Mouse (Mus musculus) liver, postnatal 0 days (tissue): ENCODE results near the gene Tmem74b. TPM values are rescaled to one million over a fixed set of nuclear protein-coding genes. Genes with fewer than 3 reads are reported as not detected.

ENCODE experiments used
- ATAC-seq: fragments of 200-750 bp; cut with Nextera tagmentation; 2 replicates; pipeline ENCODE4 v1.8.0; 2017; ENCODE audit warnings: mild to moderate bottlenecking, moderate library complexity
- DNase-seq: peaks from one replicate; pipeline ENCODE4 v3.0.0-alpha.2; 2016
- H3K27ac ChIP-seq: fragments of 300-500 bp; sonication (generic); 2 replicates; pipeline ENCODE4 v1.5.1; 2014; ENCODE audit warnings: antibody characterized with exemption, moderate library complexity, mild to moderate bottlenecking, low read depth
- H3K27me3 ChIP-seq: fragments of 300-500 bp; sonication (generic); 2 replicates; pipeline ENCODE4 v1.6.1; 2014; ENCODE audit warnings: low read length, control low read depth, mixed read lengths; ENCODE audit not compliant: insufficient read depth
- H3K36me3 ChIP-seq: fragments of 300-500 bp; sonication (generic); replicated peaks from 2 replicates; pipeline ENCODE4 v1.6.1; 2014; ENCODE audit warnings: mild to moderate bottlenecking, control low read depth, low read length, moderate library complexity, mixed read lengths; ENCODE audit not compliant: insufficient read depth
- H3K4me1 ChIP-seq: fragments of 300-500 bp; sonication (generic); 2 replicates; pipeline ENCODE4 v1.6.1; 2014; ENCODE audit warnings: antibody characterized with exemption, mild to moderate bottlenecking, control low read depth; ENCODE audit not compliant: insufficient read depth
- H3K4me2 ChIP-seq: fragments of 300-500 bp; sonication (generic); 2 replicates; pipeline ENCODE4 v1.6.1; 2014; ENCODE audit warnings: low read depth, mild to moderate bottlenecking, low read length, moderate library complexity, mixed read lengths
- H3K4me3 ChIP-seq: fragments of 300-500 bp; sonication (generic); 2 replicates; pipeline ENCODE4 v1.5.1; 2014; ENCODE audit warnings: low read depth, low read length
- H3K9ac ChIP-seq: fragments of 300-500 bp; sonication (generic); replicated peaks from 2 replicates; pipeline ENCODE4 v1.6.1; 2014; ENCODE audit warnings: mild to moderate bottlenecking, moderate library complexity
- H3K9me3 ChIP-seq: fragments of 300-500 bp; sonication (generic); 2 replicates; pipeline ENCODE4 v1.6.1; 2016; ENCODE audit warnings: mild to moderate bottlenecking, control low read depth, low read length, mixed read lengths
- CTCF ChIP-seq: sonication (generic); IDR thresholded peaks from 2 replicates; pipeline ENCODE4 v1.5.1; 2016; ENCODE audit warnings: antibody characterized with exemption, low read depth
- EP300 ChIP-seq: IDR thresholded peaks from 2 replicates; pipeline ENCODE4 v1.6.1; 2016; ENCODE audit warnings: antibody characterized with exemption, low read depth, mild to moderate bottlenecking
- WGBS: fragments of 180-500 bp; shearing (Covaris S2); extraction: QIAGEN DNeasy Blood & Tissue Kit; methylation state at CpG from one replicate; pipeline ENCODE4 v1.1.7; 2014; ENCODE audit not compliant: insufficient replicate concordance; 5-methylcytosine and 5-hydroxymethylcytosine counted together
- polyA plus RNA-seq: library from polyadenylated mRNA; unstranded; fragments of >200 nt; fragmentation: Nextera tagmentation; extraction: Ambion mirVana; gene quantifications from 2 replicates; pipeline ENCODE4 v1.2.1, GENCODE M21; 2015

Gene Tmem74b
- polyA plus RNA-seq, 1 experiment from 2014 or later, result 0.07 TPM

DNA sequence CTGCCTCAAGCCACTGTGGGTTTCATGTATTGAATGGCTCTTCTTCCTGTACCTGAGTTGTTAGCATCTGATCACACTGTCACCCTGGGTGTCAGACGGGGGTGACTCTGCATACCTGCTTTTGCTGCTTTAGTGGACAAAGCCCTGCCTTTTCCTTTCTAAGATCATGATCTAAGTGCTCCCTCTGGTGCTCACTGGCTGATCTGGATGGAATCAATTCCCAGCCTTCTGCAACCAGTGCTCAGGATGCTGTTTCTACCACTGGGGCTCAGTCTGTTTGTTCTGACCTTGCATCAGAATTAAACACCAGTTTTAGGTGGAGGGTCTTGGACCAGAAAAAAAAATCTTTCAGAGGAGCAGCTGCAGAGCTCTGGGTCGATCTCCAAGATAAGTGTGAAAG lies 25.6 kb upstream of the Tmem74b start:
- H3K27ac ChIP-seq, result no peak overlapping the region
- H3K4me2 ChIP-seq, result no peak overlapping the region
- DNase-seq (no peak), ATAC-seq (no peak)
- WGBS, result 49% methylated on average over 2 of the region's 2 CpGs
- no peaks in the 10 kb centered on the region for H3K9me3 ChIP-seq
- no peak overlapping the region for H3K9ac ChIP-seq
- no peak overlapping the region for H3K4me3 ChIP-seq
- H3K27me3 ChIP-seq, result no peaks in the 10 kb centered on the region
- TF ChIP-seq CTCF, result 0 out of 2 replicates have a peak, but pooled peaks have one; percentile 5
- TF ChIP-seq EP300, result no peak
- no peaks in the 10 kb centered on the region for H3K36me3 ChIP-seq
- H3K4me1 ChIP-seq, result no peaks in the 10 kb centered on the region

DNA sequence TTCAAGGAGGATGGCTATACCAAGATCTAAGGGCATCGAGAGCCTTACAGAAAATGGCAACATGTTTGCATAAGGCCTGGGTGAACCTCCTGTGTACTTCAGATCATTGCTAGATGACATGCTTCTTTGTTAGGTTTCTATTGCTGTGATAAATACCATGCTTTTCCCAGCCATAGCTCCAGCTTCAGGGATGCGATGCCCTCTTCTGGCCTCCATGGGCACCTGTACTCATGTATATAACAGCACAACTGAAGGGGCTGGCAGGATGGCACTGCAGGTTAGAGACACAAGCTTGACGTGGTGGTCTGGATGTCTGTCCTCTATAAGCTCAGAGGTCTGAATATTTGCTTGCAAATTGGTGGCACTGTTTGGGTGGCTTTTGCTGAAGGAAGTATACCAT lies 19.5 kb upstream of the Tmem74b start:
- Histone ChIP-seq H3K27me3 (no peaks in the 10 kb centered on the region), H3K9ac (no peak overlapping the region), H3K4me3 (no peak overlapping the region), H3K27ac (no peak overlapping the region), H3K4me1 (no peaks in the 10 kb centered on the region), H3K36me3 (no peaks in the 10 kb centered on the region), H3K4me2 (no peak overlapping the region), H3K9me3 (no peaks in the 10 kb centered on the region)
- WGBS, result 56% methylated on average over 3 of the region's 3 CpGs
- no peak for ATAC-seq
- TF ChIP-seq EP300 (no peak), CTCF (peak; percentile 60)
- no peak for DNase-seq

DNA sequence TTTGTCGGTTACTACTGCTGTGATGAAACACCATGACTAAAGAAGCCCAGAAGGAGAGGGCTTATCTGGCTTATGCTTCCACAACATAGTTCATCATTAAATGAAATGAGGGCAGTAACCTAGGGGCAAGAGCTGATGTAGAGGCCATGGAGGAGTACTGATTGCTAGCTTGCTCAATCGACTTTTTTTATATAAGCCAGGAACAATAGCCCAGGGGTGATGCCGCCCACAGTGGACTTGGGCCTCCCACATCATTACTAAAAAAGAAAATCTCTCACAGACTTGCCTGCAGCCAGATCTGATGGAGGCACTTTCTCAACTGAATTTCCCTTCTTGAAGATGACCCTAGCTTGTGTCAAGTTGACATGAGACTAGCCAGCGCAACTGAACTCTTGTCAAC lies 18.8 kb upstream of the Tmem74b start:
- ATAC-seq (no peak), DNase-seq (no peak)
- no peak overlapping the region for H3K4me2 ChIP-seq
- H3K27me3 ChIP-seq, result no peaks in the 10 kb centered on the region
- H3K4me3 ChIP-seq, result no peak overlapping the region
- H3K36me3 ChIP-seq, result no peaks in the 10 kb centered on the region
- TF ChIP-seq EP300 (no peak), CTCF (no peak)
- no peak overlapping the region for H3K27ac ChIP-seq
- H3K9ac ChIP-seq, result no peak overlapping the region
- 75% methylated on average over 4 of the region's 4 CpGs for WGBS
- no peaks in the 10 kb centered on the region for H3K4me1 ChIP-seq
- H3K9me3 ChIP-seq, result no peaks in the 10 kb centered on the region

DNA sequence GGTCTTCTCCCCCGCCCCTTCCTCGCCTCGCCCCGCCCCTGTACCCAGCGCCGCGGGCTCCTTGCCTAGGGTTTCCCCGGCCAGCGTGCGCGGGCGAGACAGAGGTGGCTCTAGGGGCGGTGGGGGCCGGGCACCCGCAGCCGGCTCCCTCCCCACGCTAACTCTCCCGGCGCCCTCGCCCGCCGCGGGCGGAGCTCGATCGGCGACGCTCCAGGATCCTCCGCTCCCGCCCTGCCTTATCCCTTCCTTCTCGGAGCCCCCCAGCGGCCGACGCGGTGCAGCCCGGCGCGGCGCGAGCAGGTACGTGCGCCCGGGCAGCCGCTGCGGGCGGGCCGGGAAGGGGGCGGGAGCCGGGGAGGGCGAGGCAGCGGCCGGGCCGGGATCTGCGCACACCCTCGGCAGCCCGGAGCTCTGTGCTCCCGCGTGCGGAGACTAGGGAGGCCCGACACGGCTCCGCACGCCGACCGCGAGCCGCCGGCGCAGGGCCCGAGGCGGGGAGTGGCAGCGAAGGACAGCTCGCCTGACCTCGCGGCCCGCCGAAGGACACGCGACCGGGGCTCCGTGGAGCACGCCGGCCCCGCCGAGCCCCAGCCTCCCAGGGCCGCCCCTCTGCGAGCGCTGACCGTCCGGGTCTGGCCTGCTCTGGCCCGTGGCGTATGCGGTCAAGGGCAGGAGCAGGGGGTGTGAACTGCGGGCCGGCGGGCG lies 490 bp downstream of the Tmem74b start:
- ATAC-seq (peak; percentile 64), DNase-seq (peak; percentile 29)
- H3K36me3 ChIP-seq, result no peaks in the 10 kb centered on the region
- H3K9ac ChIP-seq, result no peak overlapping the region
- under 1% methylated on average over 47 of the region's 97 CpGs for WGBS
- peak overlapping the region; percentile 39 for H3K4me3 ChIP-seq
- H3K27me3 ChIP-seq, result peaks cover 46% of the 10 kb centered on the region
- no peaks in the 10 kb centered on the region for H3K9me3 ChIP-seq
- H3K4me1 ChIP-seq, result peaks cover 9% of the 10 kb centered on the region
- TF ChIP-seq CTCF (0 out of 2 replicates have a peak, but pooled peaks have one; percentile 1), EP300 (no peak)
- no peak overlapping the region for H3K27ac ChIP-seq
- H3K4me2 ChIP-seq, result peak overlapping the region; percentile 76

DNA sequence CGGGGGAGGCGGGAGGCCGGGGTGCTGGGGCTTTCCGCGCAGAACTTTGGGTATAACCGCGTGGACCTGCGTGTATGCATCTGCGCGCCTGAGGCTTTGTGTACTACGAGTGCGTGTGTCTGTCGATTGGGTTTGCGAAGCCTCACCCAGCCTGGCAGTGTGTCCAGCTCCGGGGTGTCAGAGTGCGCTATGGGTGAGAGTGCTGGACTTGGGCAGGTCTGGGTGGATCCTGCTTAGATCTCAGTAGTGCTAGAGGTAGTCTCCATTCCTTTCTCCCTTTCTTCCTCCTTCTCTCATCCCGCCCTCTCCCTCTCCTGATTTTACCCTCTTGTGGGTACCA lies 1.0 kb downstream of the Tmem74b start:
- 4% methylated on average over 17 of the region's 17 CpGs for WGBS
- TF ChIP-seq EP300 (no peak), CTCF (no peak)
- Histone ChIP-seq H3K4me3 (peak overlapping the region; percentile 39), H3K9me3 (no peaks in the 10 kb centered on the region), H3K4me1 (peaks cover 9% of the 10 kb centered on the region), H3K4me2 (peak overlapping the region; percentile 76), H3K27me3 (peaks cover 46% of the 10 kb centered on the region), H3K9ac (no peak overlapping the region), H3K36me3 (no peaks in the 10 kb centered on the region), H3K27ac (no peak overlapping the region)
- ATAC-seq, result peak; percentile 36; the same call in 1 of the 2 replicates
- DNase-seq, result no peak

DNA sequence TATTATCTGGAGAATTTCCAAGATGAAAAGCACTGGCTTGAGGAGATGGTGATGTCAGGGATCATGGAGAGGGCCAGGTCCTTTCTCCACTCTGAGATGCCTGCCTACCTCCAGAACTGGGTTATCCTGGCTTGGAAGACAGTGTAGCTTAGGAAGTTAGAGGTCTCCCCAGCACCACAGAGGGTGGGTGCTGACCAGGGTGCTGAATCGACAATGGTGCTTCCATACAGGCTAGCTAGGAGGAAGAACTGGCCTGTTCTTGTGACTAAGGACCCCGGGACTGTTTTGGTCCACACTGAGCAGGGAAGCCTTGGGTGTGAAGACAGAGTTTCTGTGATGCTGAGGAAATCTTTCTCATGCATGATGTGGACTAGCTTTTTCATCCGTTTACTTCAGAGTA lies 10.8 kb downstream of the Tmem74b start:
- Histone ChIP-seq H3K36me3 (peaks cover 17% of the 10 kb centered on the region), H3K4me3 (no peak overlapping the region), H3K4me2 (no peak overlapping the region), H3K9ac (no peak overlapping the region), H3K4me1 (no peaks in the 10 kb centered on the region), H3K27me3 (no peaks in the 10 kb centered on the region), H3K9me3 (no peaks in the 10 kb centered on the region), H3K27ac (no peak overlapping the region)
- peak; percentile 27; the same call in 1 of the 2 replicates for ATAC-seq
- peak; percentile 49 for DNase-seq
- TF ChIP-seq EP300, result no peak
- no peak for TF ChIP-seq CTCF
- 22% methylated on average over 3 of the region's 3 CpGs for WGBS

DNA sequence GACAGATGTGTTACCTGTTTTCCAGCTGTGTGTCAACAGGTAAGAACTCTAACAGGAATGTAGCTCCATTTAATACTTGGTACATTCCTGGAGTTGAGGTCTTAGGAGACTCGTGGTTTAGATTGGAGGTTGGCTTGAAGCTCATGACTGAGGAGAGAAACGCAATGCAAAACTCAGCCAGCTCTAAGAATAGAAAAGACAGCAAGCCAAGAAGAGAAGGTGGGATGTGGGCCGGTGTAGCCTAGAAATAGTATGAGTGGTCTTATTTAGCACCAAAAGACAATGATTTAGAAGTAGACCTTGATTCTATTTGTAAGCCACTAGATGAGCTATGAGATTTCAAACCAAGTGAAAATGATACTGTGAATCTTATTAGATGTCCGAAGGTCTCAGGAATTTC lies 13.7 kb downstream of the Tmem74b start:
- 86% methylated on average over 4 of the region's 4 CpGs for WGBS
- Histone ChIP-seq H3K36me3 (peaks cover 41% of the 10 kb centered on the region), H3K27me3 (no peaks in the 10 kb centered on the region), H3K27ac (no peak overlapping the region), H3K4me1 (no peaks in the 10 kb centered on the region), H3K9me3 (no peaks in the 10 kb centered on the region), H3K9ac (no peak overlapping the region), H3K4me3 (no peak overlapping the region), H3K4me2 (no peak overlapping the region)
- DNase-seq, result no peak
- no peak for TF ChIP-seq EP300
- no peak for TF ChIP-seq CTCF
- ATAC-seq, result no peak
